Comparison of ENCODE assay signal across 26 mouse cellular contexts in the genomic region with DNA sequence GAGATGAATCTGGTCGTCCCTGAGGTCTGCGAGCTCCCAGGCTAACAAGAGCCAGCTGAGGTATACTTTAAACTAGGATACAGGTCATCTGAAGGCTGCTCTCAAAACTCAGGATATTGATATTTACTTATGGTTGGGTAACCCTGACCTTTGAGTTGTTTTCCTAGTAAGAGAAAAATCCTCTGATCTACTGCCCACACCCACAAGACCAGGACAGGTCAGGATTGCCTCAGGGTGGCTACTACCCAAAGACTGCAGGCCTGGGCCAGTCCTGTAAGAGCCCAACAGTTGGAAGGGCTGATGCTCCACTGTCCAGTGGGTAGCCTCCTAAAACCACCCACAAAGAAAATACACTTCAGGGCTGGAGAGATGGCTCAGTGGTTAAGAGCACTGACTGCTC. TPM values are rescaled to one million over a fixed set of nuclear protein-coding genes. Genes with fewer than 3 reads are reported as not detected.
A peak's percentile ranks its signal among the peaks of the same experiment; 100 is the strongest.
DNase-seq lines count a peak whose midpoint lies in the region; ATAC-seq lines count a peak whose summit lies in the region.
"Had no signal": no experiment of that assay in that cellular context is flagged by ENCODE, and none has a peak within 500 bp of the region (broad histone marks: within the 10 kb centered on the region; RNA-seq: fewer than 3 reads in every experiment).

No protein-coding gene starts in this region.

- no peak for ATAC-seq in intestine, embryonic 14.5 days (replicated peaks; ENCODE audit: low FRiP score, low TSS enrichment, low read depth)
- no peak for ATAC-seq in intestine, embryonic 16.5 days
- peak; percentile 92 for ATAC-seq in liver, embryonic 13.5 days (ENCODE audit: low read depth)
- peak; percentile 58; the same call in 1 of the 2 replicates for ATAC-seq in stomach, embryonic 15.5 days (ENCODE audit: insufficient read depth, low FRiP score, low read depth)
- ATAC-seq in heart, embryonic 11.5 days (replicated peaks; ENCODE audit: insufficient number of reproducible peaks, low FRiP score, low TSS enrichment): no peak
- ATAC-seq: forebrain, embryonic 13.5 days; hindbrain, embryonic 16.5 days; lung, postnatal 0 days had no signal

- H3K27me3 ChIP-seq in intestine, embryonic 14.5 days (replicated peaks; ENCODE audit: control insufficient read depth, insufficient read depth, low read length): no peaks in the 10 kb centered on the region
- H3K27me3 ChIP-seq in intestine, embryonic 16.5 days (replicated peaks; ENCODE audit: control insufficient read depth, insufficient read depth, low read length): no peaks in the 10 kb centered on the region
- no peaks in the 10 kb centered on the region for H3K27me3 ChIP-seq in liver, embryonic 13.5 days
- H3K27me3 ChIP-seq in stomach, embryonic 15.5 days (replicated peaks): no peaks in the 10 kb centered on the region
- no peaks in the 10 kb centered on the region for H3K27me3 ChIP-seq in heart, embryonic 11.5 days (ENCODE audit: control insufficient read depth, insufficient read depth, low read length)
- H3K27me3 ChIP-seq: CH12.LX; embryonic facial prominence, embryonic 15.5 days; forebrain, embryonic 13.5 days; heart, embryonic 15.5 days; neural tube, embryonic 12.5 days had no signal

- H3K4me3 ChIP-seq in intestine, embryonic 14.5 days (ENCODE audit: low read depth, low read length): no peak overlapping the region
- no peak overlapping the region for H3K4me3 ChIP-seq in intestine, embryonic 16.5 days (ENCODE audit: low read length)
- no peak overlapping the region for H3K4me3 ChIP-seq in liver, embryonic 13.5 days (replicated peaks)
- H3K4me3 ChIP-seq in stomach, embryonic 15.5 days (replicated peaks): no peak overlapping the region
- H3K4me3 ChIP-seq in heart, embryonic 11.5 days (ENCODE audit: low read depth, low read length): no peak overlapping the region
- H3K4me3 ChIP-seq: embryonic facial prominence, embryonic 10.5 days; embryonic facial prominence, embryonic 15.5 days; forebrain, embryonic 13.5 days; heart, embryonic 15.5 days; myocyte; neural tube, embryonic 12.5 days had no signal

- no peaks in the 10 kb centered on the region for H3K36me3 ChIP-seq in intestine, embryonic 14.5 days (ENCODE audit: control insufficient read depth, insufficient read depth, low read length)
- H3K36me3 ChIP-seq in intestine, embryonic 16.5 days (ENCODE audit: control insufficient read depth, insufficient read depth, low read length): no peaks in the 10 kb centered on the region
- H3K36me3 ChIP-seq in liver, embryonic 13.5 days: no peaks in the 10 kb centered on the region
- H3K36me3 ChIP-seq in stomach, embryonic 15.5 days: no peaks in the 10 kb centered on the region
- H3K36me3 ChIP-seq in heart, embryonic 11.5 days (ENCODE audit: control insufficient read depth, insufficient read depth, low read length): no peaks in the 10 kb centered on the region
- H3K36me3 ChIP-seq: embryonic facial prominence, embryonic 10.5 days; embryonic facial prominence, embryonic 15.5 days; heart, embryonic 15.5 days; neural tube, embryonic 12.5 days had no signal

- no peak overlapping the region for H3K27ac ChIP-seq in intestine, embryonic 14.5 days (ENCODE audit: low read depth)
- H3K27ac ChIP-seq in intestine, embryonic 16.5 days (ENCODE audit: low read length): no peak overlapping the region
- no peak overlapping the region for H3K27ac ChIP-seq in liver, embryonic 13.5 days
- H3K27ac ChIP-seq in stomach, embryonic 15.5 days: no peak overlapping the region
- H3K27ac ChIP-seq in heart, embryonic 11.5 days (ENCODE audit: low read depth, low read length): no peak overlapping the region
- H3K27ac ChIP-seq: embryonic facial prominence, embryonic 10.5 days; embryonic facial prominence, embryonic 15.5 days; forebrain, embryonic 13.5 days; heart, embryonic 15.5 days; kidney, postnatal 0 days; neural tube, embryonic 12.5 days had no signal

- WGBS in intestine, embryonic 14.5 days: 68% methylated on average over 2 of the region's 2 CpGs
- 66% methylated on average over 2 of the region's 2 CpGs for WGBS in intestine, embryonic 16.5 days
- 59% methylated on average over 2 of the region's 2 CpGs for WGBS in liver, embryonic 13.5 days (ENCODE audit: insufficient replicate concordance)
- 63% methylated on average over 2 of the region's 2 CpGs for WGBS in stomach, embryonic 15.5 days
- 76% methylated on average over 2 of the region's 2 CpGs for WGBS in heart, embryonic 11.5 days (ENCODE audit: insufficient replicate concordance)

- no peak overlapping the region for H3K9ac ChIP-seq in intestine, embryonic 14.5 days (ENCODE audit: low read length)
- H3K9ac ChIP-seq in intestine, embryonic 16.5 days (ENCODE audit: low read depth, low read length): no peak overlapping the region
- H3K9ac ChIP-seq in liver, embryonic 13.5 days: no peak overlapping the region
- H3K9ac ChIP-seq in stomach, embryonic 15.5 days: no peak overlapping the region
- H3K9ac ChIP-seq in heart, embryonic 11.5 days (ENCODE audit: low read depth, low read length): no peak overlapping the region
- H3K9ac ChIP-seq: embryonic facial prominence, embryonic 15.5 days; forebrain, embryonic 13.5 days; heart, embryonic 15.5 days; neural tube, embryonic 12.5 days had no signal

- no peak overlapping the region for H3K4me2 ChIP-seq in intestine, embryonic 14.5 days (ENCODE audit: low read length)
- H3K4me2 ChIP-seq in intestine, embryonic 16.5 days (ENCODE audit: low read depth, low read length): no peak overlapping the region
- no peak overlapping the region for H3K4me2 ChIP-seq in liver, embryonic 13.5 days
- H3K4me2 ChIP-seq in stomach, embryonic 15.5 days: no peak overlapping the region
- H3K4me2 ChIP-seq in heart, embryonic 11.5 days: no peak overlapping the region
- H3K4me2 ChIP-seq: embryonic facial prominence, embryonic 15.5 days; forebrain, embryonic 13.5 days; heart, embryonic 15.5 days; neural tube, embryonic 12.5 days had no signal

- H3K4me1 ChIP-seq in intestine, embryonic 14.5 days (replicated peaks; ENCODE audit: control insufficient read depth, insufficient read depth, low read length): no peaks in the 10 kb centered on the region; the same call in 1 of the 2 replicates
- H3K4me1 ChIP-seq in intestine, embryonic 16.5 days (ENCODE audit: control insufficient read depth, insufficient read depth, low read length): no peaks in the 10 kb centered on the region
- no peaks in the 10 kb centered on the region for H3K4me1 ChIP-seq in liver, embryonic 13.5 days (replicated peaks)
- H3K4me1 ChIP-seq in stomach, embryonic 15.5 days: no peaks in the 10 kb centered on the region
- H3K4me1 ChIP-seq in heart, embryonic 11.5 days (ENCODE audit: control insufficient read depth, insufficient read depth, low read length): no peaks in the 10 kb centered on the region
- H3K4me1 ChIP-seq: embryonic facial prominence, embryonic 15.5 days; forebrain, embryonic 13.5 days; heart, embryonic 15.5 days; neural tube, embryonic 12.5 days had no signal

- DNase-seq in intestine, embryonic 14.5 days (ENCODE audit: low spot score): peak; percentile 31
- DNase-seq in adipocyte (ENCODE audit: low spot score): peak; percentile 31
- DNase-seq in liver, embryonic 13.5 days: no peak
- DNase-seq in retina, postnatal 1 day: no peak
- DNase-seq in lung, postnatal 4 days: no peak
- DNase-seq: adrenal gland, postnatal 10 days; cerebellum, adult 8-10 months; cerebellum, postnatal 25 days; gastrocnemius, postnatal 14 days; kidney, adult 18-20 months; lung, adult 18-20 months; right cerebral cortex, postnatal 4 days; thymus, postnatal 25 days had no signal

- no peaks in the 10 kb centered on the region for H3K9me3 ChIP-seq in intestine, embryonic 14.5 days (ENCODE audit: control insufficient read depth, low read length)
- H3K9me3 ChIP-seq in intestine, embryonic 16.5 days (ENCODE audit: control insufficient read depth, low read length): peaks cover 8% of the 10 kb centered on the region; the same call in 1 of the 2 replicates
- H3K9me3 ChIP-seq in liver, embryonic 13.5 days (replicated peaks): 0 out of 2 replicates have a peak, but pooled peaks cover 3% of the 10 kb centered on the region
- H3K9me3 ChIP-seq in stomach, embryonic 15.5 days: no peaks in the 10 kb centered on the region
- no peaks in the 10 kb centered on the region; the same call in 1 of the 2 replicates for H3K9me3 ChIP-seq in heart, embryonic 11.5 days (replicated peaks; ENCODE audit: control insufficient read depth, low read length)
- H3K9me3 ChIP-seq: embryonic facial prominence, embryonic 15.5 days; forebrain, embryonic 13.5 days; heart, embryonic 15.5 days; neural tube, embryonic 12.5 days had no signal

RNA-seq across cellular contexts. Expression of gene Bdh1, which starts 22.8 kb away (rescaled TPM):
- 55.6 and 68.3 TPM in 2 replicates for polyA plus RNA-seq in intestine, embryonic 14.5 days (2014; fragmentation: Nextera tagmentation; extraction: Ambion mirVana)
- 272 and 331 TPM in 2 replicates for polyA plus RNA-seq in intestine, embryonic 16.5 days (2015; fragmentation: Nextera tagmentation; extraction: Ambion mirVana)
- polyA plus RNA-seq in liver, embryonic 13.5 days (2015; fragmentation: Nextera tagmentation; extraction: Ambion mirVana): 56.7 and 61.3 TPM in 2 replicates
- 62.6 and 85.6 TPM in 2 replicates for polyA plus RNA-seq in stomach, embryonic 15.5 days (2015; fragmentation: Nextera tagmentation; extraction: Ambion mirVana)
- polyA plus RNA-seq in heart, embryonic 11.5 days (2014; fragmentation: Nextera tagmentation; extraction: Ambion mirVana): 15.5 and 19.3 TPM in 2 replicates

Comparison
In these comparisons a context has a peak if more than half of its experiments do, and no peak if none do; other contexts are left out.
1. ATAC-seq: peak in liver, embryonic 13.5 days (single experiment) and stomach, embryonic 15.5 days (single experiment); none in intestine, embryonic 14.5 days (single experiment), intestine, embryonic 16.5 days (single experiment) and heart, embryonic 11.5 days (single experiment).
2. DNase-seq: peak in intestine, embryonic 14.5 days (single experiment) and adipocyte (single experiment); none in liver, embryonic 13.5 days (single experiment), retina, postnatal 1 day (single experiment) and lung, postnatal 4 days (0 of 2).